Mouse (Mus musculus) heart, embryonic 16.5 days (tissue): Measurements from ENCODE around the gene Cacng6. TPM values are rescaled to one million over a fixed set of nuclear protein-coding genes. Genes with fewer than 3 reads are reported as not detected.

Experiments
- ATAC-seq: fragments of 200-750 bp; cut with Nextera tagmentation; replicated peaks from 2 replicates; pipeline ENCODE4 v1.8.0; 2017; ENCODE audit warnings: moderate number of reproducible peaks; ENCODE audit not compliant: insufficient read depth, low FRiP score; ENCODE audit errors: extremely low read depth
- H3K27ac ChIP-seq: fragments of 300-500 bp; sonication (generic); 2 replicates; pipeline ENCODE4 v1.5.1; 2014; ENCODE audit warnings: mild to moderate bottlenecking, low read length, control low read depth, moderate library complexity
- H3K27me3 ChIP-seq: fragments of 300-500 bp; sonication (generic); 2 replicates; pipeline ENCODE4 v1.6.1; 2014; ENCODE audit warnings: low read length, mixed read lengths; ENCODE audit not compliant: control insufficient read depth, insufficient read depth
- H3K36me3 ChIP-seq: fragments of 300-500 bp; sonication (generic); 2 replicates; pipeline ENCODE4 v1.6.1; 2014; ENCODE audit not compliant: control insufficient read depth, insufficient read depth
- H3K4me1 ChIP-seq: fragments of 300-500 bp; sonication (generic); 2 replicates; pipeline ENCODE4 v1.6.1; 2014; ENCODE audit warnings: low read length, mixed read lengths; ENCODE audit not compliant: control insufficient read depth, insufficient read depth
- H3K4me2 ChIP-seq: fragments of 300-500 bp; sonication (generic); 2 replicates; pipeline ENCODE4 v1.6.1; 2014; ENCODE audit warnings: low read depth, mild to moderate bottlenecking, control low read depth, low read length
- H3K4me3 ChIP-seq: fragments of 300-500 bp; sonication (generic); 2 replicates; pipeline ENCODE4 v1.5.1; 2014; ENCODE audit warnings: mild to moderate bottlenecking, control low read depth, low read length
- H3K9ac ChIP-seq: fragments of 300-500 bp; sonication (generic); 2 replicates; pipeline ENCODE4 v1.6.1; 2014; ENCODE audit warnings: low read length, control low read depth
- H3K9me3 ChIP-seq: fragments of 300-500 bp; sonication (generic); replicated peaks from 2 replicates; pipeline ENCODE4 v1.6.1; 2016; ENCODE audit warnings: low read length; ENCODE audit not compliant: control insufficient read depth
- WGBS: fragments of 180-500 bp; shearing (Covaris S2); extraction: QIAGEN DNeasy Blood & Tissue Kit; methylation state at CpG from one replicate; pipeline ENCODE4 v1.1.7; 2014; 5-methylcytosine and 5-hydroxymethylcytosine counted together
- polyA plus RNA-seq: library from polyadenylated mRNA; unstranded; fragments of >200 nt; fragmentation: Nextera tagmentation; extraction: Ambion mirVana; gene quantifications from 2 replicates; pipeline ENCODE4 v1.2.1, GENCODE M21; 2015

Cacng6 gene
- polyA plus RNA-seq, 1 experiment from 2014 or later: 15.5 TPM

GRCm38 (mm10) chr7:3448737-3449454 lies 24.9 kb downstream of the Cacng6 start:
- no peak for ATAC-seq
- H3K36me3 ChIP-seq: no peaks in the 10 kb centered on the region
- H3K4me3 ChIP-seq: no peak overlapping the region
- H3K27ac ChIP-seq: no peak overlapping the region
- H3K9me3 ChIP-seq: no peaks in the 10 kb centered on the region
- peak overlapping the region; percentile 32; the same call in 1 of the 2 replicates for H3K4me2 ChIP-seq
- no peaks in the 10 kb centered on the region for H3K4me1 ChIP-seq
- no peak overlapping the region for H3K9ac ChIP-seq
- 0 out of 2 replicates have a peak, but pooled peaks cover 2% of the 10 kb centered on the region for H3K27me3 ChIP-seq
- 19% methylated on average over 15 of the region's 15 CpGs for WGBS

GRCm38 (mm10) chr7:3450671-3451070 lies 26.7 kb downstream of the Cacng6 start:
- H3K4me2 ChIP-seq: no peak overlapping the region
- no peaks in the 10 kb centered on the region for H3K4me1 ChIP-seq
- WGBS: 52% methylated on average over 5 of the region's 5 CpGs
- 0 out of 2 replicates have a peak, but pooled peaks cover 2% of the 10 kb centered on the region for H3K27me3 ChIP-seq
- H3K27ac ChIP-seq: no peak overlapping the region
- no peaks in the 10 kb centered on the region for H3K9me3 ChIP-seq
- no peaks in the 10 kb centered on the region for H3K36me3 ChIP-seq
- no peak for ATAC-seq
- H3K4me3 ChIP-seq: no peak overlapping the region
- no peak overlapping the region for H3K9ac ChIP-seq

GRCm38 (mm10) chr7:3451161-3451560 lies 27.2 kb downstream of the Cacng6 start:
- H3K9me3 ChIP-seq: no peaks in the 10 kb centered on the region
- no peak for ATAC-seq
- H3K4me1 ChIP-seq: no peaks in the 10 kb centered on the region
- H3K9ac ChIP-seq: no peak overlapping the region
- H3K4me2 ChIP-seq: no peak overlapping the region
- no peaks in the 10 kb centered on the region for H3K36me3 ChIP-seq
- H3K4me3 ChIP-seq: no peak overlapping the region
- WGBS: 34% methylated on average over 6 of the region's 6 CpGs
- no peak overlapping the region for H3K27ac ChIP-seq
- H3K27me3 ChIP-seq: 0 out of 2 replicates have a peak, but pooled peaks cover 2% of the 10 kb centered on the region

DNA sequence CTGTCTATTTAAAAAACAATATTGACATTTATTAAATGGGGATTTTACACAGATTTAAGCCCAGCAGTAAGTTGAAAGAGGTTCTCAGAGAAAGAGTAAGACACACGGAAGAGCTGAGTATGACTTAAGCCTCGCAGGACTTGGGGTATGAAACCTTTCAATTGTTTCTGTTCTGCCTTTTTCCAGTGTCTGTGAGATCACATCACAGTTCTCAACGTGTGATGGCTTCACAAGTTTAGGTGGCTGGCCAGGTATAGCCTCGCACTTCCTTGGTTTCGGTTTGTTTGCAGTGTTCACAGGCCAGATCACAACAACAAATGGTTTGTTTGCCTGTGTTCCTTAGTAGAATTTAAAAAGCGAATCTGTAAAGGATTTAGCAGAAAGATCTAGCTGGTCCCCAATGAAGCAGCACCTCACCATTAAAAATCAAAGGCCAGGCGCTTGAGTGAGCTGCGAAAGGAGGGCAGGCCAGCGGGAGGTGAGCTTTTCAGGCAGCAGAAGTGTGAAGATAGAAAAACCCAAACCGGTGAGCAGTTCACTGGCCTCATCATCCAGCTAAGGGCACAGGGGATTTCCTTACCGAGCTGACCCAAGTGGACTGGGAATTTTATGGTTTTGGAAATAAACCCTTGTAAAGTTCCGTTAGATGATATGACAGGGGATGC lies 29.0 kb downstream of the Cacng6 start:
- H3K4me3 ChIP-seq: no peak overlapping the region
- no peak overlapping the region for H3K4me2 ChIP-seq
- no peak overlapping the region for H3K27ac ChIP-seq
- H3K9ac ChIP-seq: no peak overlapping the region
- no peak for ATAC-seq
- H3K36me3 ChIP-seq: no peaks in the 10 kb centered on the region
- H3K4me1 ChIP-seq: no peaks in the 10 kb centered on the region
- no peaks in the 10 kb centered on the region for H3K9me3 ChIP-seq
- 0 out of 2 replicates have a peak, but pooled peaks cover 2% of the 10 kb centered on the region for H3K27me3 ChIP-seq
- WGBS: 44% methylated on average over 12 of the region's 12 CpGs

- no peak overlapping the region for H3K4me3 ChIP-seq
- H3K9me3 ChIP-seq: no peaks in the 10 kb centered on the region
- ATAC-seq: no peak
- 51% methylated on average over 10 of the region's 11 CpGs for WGBS
- no peak overlapping the region for H3K4me2 ChIP-seq
- H3K36me3 ChIP-seq: no peaks in the 10 kb centered on the region
- no peaks in the 10 kb centered on the region for H3K4me1 ChIP-seq
- H3K9ac ChIP-seq: no peak overlapping the region
- H3K27me3 ChIP-seq: 0 out of 2 replicates have a peak, but pooled peaks cover 2% of the 10 kb centered on the region
- no peak overlapping the region for H3K27ac ChIP-seq
Measured at GRCm38 (mm10) chr7:3453486-3454183, 29.6 kb downstream of the Cacng6 start.

GRCm38 (mm10) chr7:3457111-3457840 lies 33.3 kb downstream of the Cacng6 start:
- 92% methylated on average over 10 of the region's 10 CpGs for WGBS

GRCm38 (mm10) chr7:3457841-3458217 lies 33.8 kb downstream of the Cacng6 start:
- Histone ChIP-seq H3K27me3 (no peaks in the 10 kb centered on the region), H3K9ac (no peak overlapping the region), H3K4me3 (no peak overlapping the region), H3K36me3 (no peaks in the 10 kb centered on the region), H3K27ac (no peak overlapping the region), H3K9me3 (no peaks in the 10 kb centered on the region), H3K4me1 (no peaks in the 10 kb centered on the region), H3K4me2 (no peak overlapping the region)
- WGBS: 68% methylated on average over 9 of the region's 9 CpGs
- no peak for ATAC-seq

More at GRCm38 (mm10) chr7:3457111-3457840, 33.3 kb downstream of the Cacng6 start:
- Histone ChIP-seq H3K4me1 (no peaks in the 10 kb centered on the region), H3K9ac (no peak overlapping the region), H3K27me3 (no peaks in the 10 kb centered on the region), H3K36me3 (no peaks in the 10 kb centered on the region), H3K4me3 (no peak overlapping the region), H3K27ac (no peak overlapping the region), H3K9me3 (no peaks in the 10 kb centered on the region), H3K4me2 (no peak overlapping the region)
- no peak for ATAC-seq

- no peak for ATAC-seq
- no peaks in the 10 kb centered on the region for H3K4me1 ChIP-seq
- H3K9me3 ChIP-seq: no peaks in the 10 kb centered on the region
- no peak overlapping the region for H3K27ac ChIP-seq
- H3K36me3 ChIP-seq: no peaks in the 10 kb centered on the region
- WGBS: 77% methylated on average over 8 of the region's 8 CpGs
- no peak overlapping the region for H3K4me2 ChIP-seq
- H3K27me3 ChIP-seq: no peaks in the 10 kb centered on the region
- H3K4me3 ChIP-seq: no peak overlapping the region
- no peak overlapping the region for H3K9ac ChIP-seq
Measured at GRCm38 (mm10) chr7:3460261-3460660, 36.3 kb downstream of the Cacng6 start.
